Mouse (Mus musculus): ENCODE data around the gene Smad3. TPM values are rescaled to one million over a fixed set of nuclear protein-coding genes. Genes with fewer than 3 reads are reported as not detected.

Gene Smad3
- total and polyA plus RNA-seq, 3 experiments: 12.4 to 18.4 (median 13.0) TPM

DNA sequence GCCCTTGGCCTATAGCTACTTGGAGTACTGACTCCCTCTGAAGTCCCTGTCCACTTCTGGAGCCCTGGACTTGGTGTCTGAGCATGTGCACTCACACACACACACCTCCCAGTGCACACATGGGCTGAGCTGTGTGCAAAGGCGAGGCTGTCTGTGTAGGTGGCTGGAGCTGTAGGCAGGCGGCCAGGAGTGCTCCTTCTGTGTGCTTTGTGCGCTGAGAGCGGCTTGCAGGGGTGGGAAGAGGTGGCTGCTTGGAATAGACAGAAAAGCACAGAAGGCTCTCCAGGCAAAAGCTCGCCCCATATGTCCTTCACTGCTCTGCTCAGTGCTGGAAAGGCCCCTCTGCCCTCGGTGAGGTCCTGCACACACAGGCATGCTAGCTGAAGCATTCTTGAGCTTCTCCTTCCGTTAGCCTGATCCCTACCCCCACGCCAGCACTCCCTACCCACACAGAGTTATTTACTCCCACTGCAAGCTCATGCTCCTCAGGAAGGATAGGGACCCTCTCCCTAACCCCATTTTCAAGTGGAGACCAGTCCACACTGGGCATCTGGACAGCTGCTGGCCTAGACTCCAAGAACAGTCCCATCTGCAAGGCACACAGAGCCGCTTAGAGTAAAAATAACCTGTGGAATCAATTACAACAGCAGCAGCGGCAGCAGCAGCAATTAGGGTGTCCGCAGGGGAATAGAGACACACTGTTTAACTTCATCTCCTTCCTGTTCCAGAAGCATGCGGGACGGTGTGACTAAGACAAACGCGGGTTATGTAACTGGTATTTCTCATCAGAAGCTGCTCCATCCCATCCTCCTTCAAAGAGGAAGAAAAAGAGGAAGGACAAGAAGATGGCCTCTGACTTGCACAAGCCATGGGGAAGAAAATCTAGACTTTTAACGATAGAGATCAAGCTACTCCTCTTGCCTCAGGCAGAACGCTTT, 22.4 kb upstream of the Smad3 start:
- Histone ChIP-seq H3K36me3 (ENCODE audit: control insufficient read depth, insufficient read depth, low read length) (no peaks in the 10 kb centered on the region), H3K27me3 (ENCODE audit: control insufficient read depth, insufficient read depth, low read length) (no peaks in the 10 kb centered on the region), H3K4me3 (no peak overlapping the region), H3K9ac (ENCODE audit: low read depth, low read length) (peak overlapping the region; percentile 18), H3K4me1 (ENCODE audit: control insufficient read depth, insufficient read depth, low read length) (peaks cover 7% of the 10 kb centered on the region), H3K79me2 (replicated peaks; ENCODE audit: control insufficient read depth, insufficient read depth, low read length) (no peaks in the 10 kb centered on the region), H3K27ac (no peak overlapping the region)
- TF ChIP-seq EP300 (IDR thresholded peaks at IDR 0.05; ENCODE audit: insufficient read depth, low read depth, low read length) (0 out of 2 replicates have a peak, but pooled peaks have one; percentile 32), POLR2A (IDR thresholded peaks at IDR 0.05; ENCODE audit: insufficient read depth, low read depth, low read length) (no peak)
- peak; percentile 49 to 55 for DNase-seq
- WGBS: 19% methylated on average over 17 of the region's 17 CpGs
- intact Hi-C loops (cut with DNase I): no loop called here

DNA sequence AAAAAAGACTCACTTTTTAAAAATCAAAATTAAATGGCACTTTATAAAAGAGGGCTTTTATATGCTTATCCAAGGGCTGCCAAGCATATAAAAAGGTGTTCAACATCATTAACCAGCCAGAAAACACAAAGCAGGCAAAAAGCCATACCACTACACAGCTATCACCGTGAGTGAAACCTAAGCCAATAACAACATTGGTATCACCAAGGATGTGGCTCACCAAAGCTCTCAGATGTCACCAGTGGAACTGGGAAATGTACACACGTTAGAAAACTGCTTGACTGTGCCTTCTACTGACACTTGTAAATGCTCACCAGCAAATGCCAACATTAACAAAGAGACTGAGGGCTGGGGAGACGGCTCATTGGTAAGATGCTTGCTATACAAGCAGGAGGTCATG, 18.9 kb upstream of the Smad3 start:
- Histone ChIP-seq H3K36me3 (ENCODE audit: control insufficient read depth, insufficient read depth, low read length) (no peaks in the 10 kb centered on the region), H3K79me2 (replicated peaks; ENCODE audit: control insufficient read depth, insufficient read depth, low read length) (no peaks in the 10 kb centered on the region), H3K27ac (no peak overlapping the region), H3K9ac (ENCODE audit: low read depth, low read length) (no peak overlapping the region), H3K4me3 (no peak overlapping the region), H3K27me3 (ENCODE audit: control insufficient read depth, insufficient read depth, low read length) (no peaks in the 10 kb centered on the region), H3K4me1 (ENCODE audit: control insufficient read depth, insufficient read depth, low read length) (peaks cover 7% of the 10 kb centered on the region)
- 57% methylated on average over 3 of the region's 3 CpGs for WGBS
- DNase-seq: no peak
- TF ChIP-seq CTCF (IDR thresholded peaks at IDR 0.05) (no peak), EP300 (IDR thresholded peaks at IDR 0.05; ENCODE audit: insufficient read depth, low read depth, low read length) (no peak), POLR2A (IDR thresholded peaks at IDR 0.05; ENCODE audit: insufficient read depth, low read depth, low read length) (no peak)
- intact Hi-C loops (cut with DNase I): no loop called here

DNA sequence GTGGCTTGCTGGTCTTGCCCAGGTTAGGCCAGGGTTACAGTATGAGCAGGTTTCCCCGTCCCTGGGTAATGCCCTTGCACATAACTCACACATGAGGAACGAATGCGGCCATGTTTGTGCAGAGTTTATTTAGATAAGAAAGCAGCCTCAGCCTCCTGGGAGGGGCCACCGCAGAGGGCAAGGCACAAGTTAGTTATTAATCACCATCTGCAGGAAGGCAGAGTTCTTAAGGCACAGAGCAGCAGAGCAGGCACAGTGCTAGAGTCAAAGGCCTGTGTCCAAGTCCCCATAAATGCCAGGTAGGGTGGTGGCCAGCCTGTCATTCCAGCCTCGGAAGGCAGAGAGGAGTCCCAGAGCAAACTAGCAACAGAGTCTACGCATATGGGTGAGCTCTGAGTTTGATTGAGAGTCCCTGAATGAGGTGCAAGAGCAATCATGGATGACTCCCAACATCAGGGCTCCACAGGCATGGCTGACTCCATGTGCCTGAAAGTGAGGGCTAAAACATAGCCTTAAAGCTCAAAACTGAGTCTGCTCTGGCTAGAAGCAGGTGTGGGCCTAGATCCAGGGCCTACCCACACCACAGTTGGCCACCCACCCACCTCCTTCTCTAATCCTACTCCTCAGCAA, 17.2 kb upstream of the Smad3 start:
- Histone ChIP-seq H3K27me3 (ENCODE audit: control insufficient read depth, insufficient read depth, low read length) (no peaks in the 10 kb centered on the region), H3K9ac (ENCODE audit: low read depth, low read length) (no peak overlapping the region), H3K4me1 (ENCODE audit: control insufficient read depth, insufficient read depth, low read length) (peaks cover 3% of the 10 kb centered on the region), H3K4me3 (no peak overlapping the region), H3K27ac (no peak overlapping the region), H3K36me3 (ENCODE audit: control insufficient read depth, insufficient read depth, low read length) (no peaks in the 10 kb centered on the region), H3K79me2 (replicated peaks; ENCODE audit: control insufficient read depth, insufficient read depth, low read length) (no peaks in the 10 kb centered on the region)
- intact Hi-C loops (cut with DNase I): no loop called here
- TF ChIP-seq POLR2A (IDR thresholded peaks at IDR 0.05; ENCODE audit: insufficient read depth, low read depth, low read length) (no peak), EP300 (IDR thresholded peaks at IDR 0.05; ENCODE audit: insufficient read depth, low read depth, low read length) (no peak), CTCF (IDR thresholded peaks at IDR 0.05) (no peak)
- 87% methylated on average over 6 of the region's 6 CpGs for WGBS
- no peak for DNase-seq

DNA sequence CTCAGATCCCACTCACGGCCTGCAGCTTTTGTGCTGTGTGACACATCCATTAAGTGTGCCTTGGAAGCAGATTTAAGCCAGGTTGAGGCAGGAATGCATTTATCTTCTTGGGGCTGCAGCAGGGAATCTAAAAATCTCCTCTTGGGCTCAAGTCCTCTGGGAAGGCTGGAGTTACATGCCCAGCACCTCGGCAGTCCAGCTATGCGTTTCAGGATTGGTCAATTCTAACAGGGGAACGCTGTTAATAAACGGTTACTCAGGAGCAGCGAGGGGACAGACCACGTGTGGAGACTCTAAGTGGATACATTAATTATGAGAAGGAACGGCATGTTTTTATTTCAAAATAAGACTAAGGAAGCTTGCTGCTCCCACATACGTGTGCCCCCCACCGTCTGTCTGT, 14.7 kb upstream of the Smad3 start:
- Histone ChIP-seq H3K4me1 (ENCODE audit: control insufficient read depth, insufficient read depth, low read length) (no peaks in the 10 kb centered on the region), H3K27ac (no peak overlapping the region), H3K27me3 (ENCODE audit: control insufficient read depth, insufficient read depth, low read length) (no peaks in the 10 kb centered on the region), H3K36me3 (ENCODE audit: control insufficient read depth, insufficient read depth, low read length) (no peaks in the 10 kb centered on the region), H3K79me2 (replicated peaks; ENCODE audit: control insufficient read depth, insufficient read depth, low read length) (no peaks in the 10 kb centered on the region), H3K9ac (ENCODE audit: low read depth, low read length) (no peak overlapping the region), H3K4me3 (no peak overlapping the region)
- no peak for DNase-seq
- intact Hi-C loops (cut with DNase I): no loop called here
- no peak for TF ChIP-seq EP300 (IDR thresholded peaks at IDR 0.05; ENCODE audit: insufficient read depth, low read depth, low read length)
- TF ChIP-seq CTCF (IDR thresholded peaks at IDR 0.05): no peak
- no peak for TF ChIP-seq POLR2A (IDR thresholded peaks at IDR 0.05; ENCODE audit: insufficient read depth, low read depth, low read length)
- 81% methylated on average over 10 of the region's 10 CpGs for WGBS

DNA sequence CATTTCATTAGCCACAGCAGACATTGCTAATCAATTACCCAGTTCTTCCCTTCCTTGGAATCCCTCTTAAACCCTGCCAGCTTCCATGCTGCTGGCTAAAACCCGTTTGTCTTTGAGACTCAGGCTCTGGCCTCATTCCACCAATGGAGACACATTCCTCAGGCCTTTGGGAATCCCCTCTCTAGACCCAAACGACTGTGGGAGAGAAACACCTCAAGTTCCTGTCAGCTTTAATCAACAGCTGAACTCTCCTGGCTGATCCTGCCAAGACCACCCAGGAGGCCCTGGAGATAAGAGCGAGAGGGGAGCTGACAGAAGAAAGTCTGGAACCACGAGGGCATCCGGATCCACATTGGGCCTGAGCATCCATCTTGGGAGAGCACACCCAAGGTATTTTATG, 13.9 kb upstream of the Smad3 start:
- intact Hi-C loops (cut with DNase I): no loop called here
- Histone ChIP-seq H3K4me1 (ENCODE audit: control insufficient read depth, insufficient read depth, low read length) (no peaks in the 10 kb centered on the region), H3K9ac (ENCODE audit: low read depth, low read length) (no peak overlapping the region), H3K27me3 (ENCODE audit: control insufficient read depth, insufficient read depth, low read length) (no peaks in the 10 kb centered on the region), H3K36me3 (ENCODE audit: control insufficient read depth, insufficient read depth, low read length) (no peaks in the 10 kb centered on the region), H3K27ac (no peak overlapping the region), H3K79me2 (replicated peaks; ENCODE audit: control insufficient read depth, insufficient read depth, low read length) (no peaks in the 10 kb centered on the region), H3K4me3 (no peak overlapping the region)
- DNase-seq: no peak
- TF ChIP-seq CTCF (IDR thresholded peaks at IDR 0.05) (no peak), POLR2A (IDR thresholded peaks at IDR 0.05; ENCODE audit: insufficient read depth, low read depth, low read length) (no peak), EP300 (IDR thresholded peaks at IDR 0.05; ENCODE audit: insufficient read depth, low read depth, low read length) (no peak)
- 39% methylated on average over 5 of the region's 5 CpGs for WGBS

Data from heart, adult 2 months (tissue).